Comparison of ENCODE assay signal across 8 mouse cellular contexts in genomic region chr11:34001938-34002592, GRCm38 (mm10). TPM values are rescaled to one million over a fixed set of nuclear protein-coding genes. Genes with fewer than 3 reads are reported as not detected.
DNase-seq lines count a peak whose midpoint lies in the region; ATAC-seq and TF ChIP-seq lines count a peak whose summit lies in the region.

No protein-coding gene starts in this region.

- no peaks in the 10 kb centered on the region for H3K36me3 ChIP-seq in hindbrain, postnatal 0 days (ENCODE audit: insufficient read depth, low read length)

- H3K4me3 ChIP-seq in hindbrain, postnatal 0 days (ENCODE audit: low read length), result no peak overlapping the region

- no peak overlapping the region for H3K9ac ChIP-seq in hindbrain, postnatal 0 days (replicated peaks; ENCODE audit: low read length)

- no peak for ATAC-seq in hindbrain, postnatal 0 days

- no peaks in the 10 kb centered on the region for H3K9me3 ChIP-seq in hindbrain, postnatal 0 days (ENCODE audit: low read length)

- H3K4me2 ChIP-seq in hindbrain, postnatal 0 days (ENCODE audit: low read depth, low read length), result no peak overlapping the region

- peak; percentile 53 to 82 for DNase-seq in adrenal gland, adult (ENCODE audit: inconsistent age in 2 of 2, low spot score in 1 of 2)
- DNase-seq in adrenal gland, adult 8-10 months, result no peak
- peak; percentile 19 for DNase-seq in urinary bladder, adult 2 months (ENCODE audit: low spot score)
- DNase-seq in urinary bladder, postnatal 10 days (ENCODE audit: low spot score), result no peak
- peak; percentile 49 for DNase-seq in embryo, embryonic 9.5 days (ENCODE audit: extremely low spot score)
- peak; percentile 59 for DNase-seq in hindbrain, postnatal 0 days (ENCODE audit: low spot score)
- peak; percentile 24 to 27 for DNase-seq in lung, adult 18-20 months
- peak; percentile 75 to 81 for DNase-seq in right cerebral cortex, adult 2 months (ENCODE audit: low spot score in 2 of 2)

- 8% methylated on average over 5 of the region's 5 CpGs for WGBS in hindbrain, postnatal 0 days

- no peaks in the 10 kb centered on the region for H3K27me3 ChIP-seq in hindbrain, postnatal 0 days (ENCODE audit: insufficient read depth, low read length)

- no peaks in the 10 kb centered on the region for H3K4me1 ChIP-seq in hindbrain, postnatal 0 days (ENCODE audit: insufficient read depth, low read length)

- peak; percentile 76 for TF ChIP-seq CTCF in hindbrain, postnatal 0 days (IDR thresholded peaks at IDR 0.05; ENCODE audit: low read depth)

- no peak overlapping the region for H3K27ac ChIP-seq in hindbrain, postnatal 0 days

RNA-seq across cellular contexts. Expression of gene Kcnip1, which starts 9.1 kb away (rescaled TPM):
- total RNA-seq in adrenal gland, adult 8-10 months (2022), result 1 to 10 TPM; 2.9 to 8.4 (median 5.9) TPM
- 0.76 and 1.2 TPM in 2 replicates for polyA plus RNA-seq in urinary bladder, adult 2 months (2012; rRNA removed)
- 66.8 and 90.2 TPM in 2 replicates for total RNA-seq in hindbrain, postnatal 0 days (2014; rRNA removed)
- polyA plus RNA-seq in hindbrain, postnatal 0 days (2015; fragmentation: Nextera tagmentation; extraction: Ambion mirVana), result 132 and 135 TPM in 2 replicates

RNA-seq across cellular contexts. Expression of gene Kcnmb1, which starts 39.3 kb away (rescaled TPM):
- under 1 TPM; 0.07 to 0.30 (median 0.13) TPM for total RNA-seq in adrenal gland, adult 8-10 months (2022)
- 35.2 and 43.3 TPM in 2 replicates for polyA plus RNA-seq in urinary bladder, adult 2 months (2012; rRNA removed)
- total RNA-seq in hindbrain, postnatal 0 days (2014; rRNA removed), result 0.11 and 0.26 TPM in 2 replicates
- polyA plus RNA-seq in hindbrain, postnatal 0 days (2015; fragmentation: Nextera tagmentation; extraction: Ambion mirVana), result 0.08 and 0.20 TPM in 2 replicates

RNA-seq across cellular contexts. Expression of gene Lcp2, which starts 44.7 kb away (rescaled TPM):
- total RNA-seq in adrenal gland, adult 8-10 months (2022), result 1 to 10 TPM; 3.0 to 5.9 (median 4.1) TPM
- polyA plus RNA-seq in urinary bladder, adult 2 months (2012; rRNA removed), result 4.0 and 5.0 TPM in 2 replicates
- 0.52 and 2.7 TPM in 2 replicates for total RNA-seq in hindbrain, postnatal 0 days (2014; rRNA removed)
- polyA plus RNA-seq in hindbrain, postnatal 0 days (2015; fragmentation: Nextera tagmentation; extraction: Ambion mirVana), result 1.9 and 2.6 TPM in 2 replicates

Comparison
In these comparisons a context has a peak if more than half of its experiments do, and no peak if none do; other contexts are left out.
1. DNase-seq: peak in adrenal gland, adult (2 of 2), urinary bladder, adult 2 months (single experiment), embryo, embryonic 9.5 days (single experiment), hindbrain, postnatal 0 days (single experiment), lung, adult 18-20 months (2 of 2) and right cerebral cortex, adult 2 months (2 of 2); none in adrenal gland, adult 8-10 months (single experiment) and urinary bladder, postnatal 10 days (single experiment).